Mouse (Mus musculus) intestine, embryonic 16.5 days (tissue): Measurements from ENCODE around the gene Cenpj. TPM values are rescaled to one million over a fixed set of nuclear protein-coding genes. Genes with fewer than 3 reads are reported as not detected.

ENCODE experiments used
- ATAC-seq: fragments of 200-750 bp; cut with Nextera tagmentation; 2 replicates; pipeline ENCODE4 v1.8.0; 2017; ENCODE audit warnings: moderate TSS enrichment, moderate library complexity
- H3K27ac ChIP-seq: fragments of 300-500 bp; sonication (generic); 2 replicates; pipeline ENCODE4 v1.5.1; 2014; ENCODE audit warnings: mild to moderate bottlenecking, low read length
- H3K27me3 ChIP-seq: fragments of 300-500 bp; sonication (generic); replicated peaks from 2 replicates; pipeline ENCODE4 v1.6.1; 2014; ENCODE audit warnings: low read length, control low read depth, mixed read lengths; ENCODE audit not compliant: control insufficient read depth, insufficient read depth
- H3K36me3 ChIP-seq: fragments of 300-500 bp; sonication (generic); 2 replicates; pipeline ENCODE4 v1.6.1; 2014; ENCODE audit warnings: low read length, control low read depth; ENCODE audit not compliant: control insufficient read depth, insufficient read depth
- H3K4me1 ChIP-seq: fragments of 300-500 bp; sonication (generic); 2 replicates; pipeline ENCODE4 v1.6.1; 2014; ENCODE audit warnings: low read length, control low read depth, mixed read lengths; ENCODE audit not compliant: control insufficient read depth, insufficient read depth
- H3K4me2 ChIP-seq: fragments of 300-500 bp; sonication (generic); 2 replicates; pipeline ENCODE4 v1.6.1; 2014; ENCODE audit warnings: low read depth, low read length, control low read depth
- H3K4me3 ChIP-seq: fragments of 300-500 bp; sonication (generic); 2 replicates; pipeline ENCODE4 v1.5.1; 2014; ENCODE audit warnings: mild to moderate bottlenecking, low read length
- H3K9ac ChIP-seq: fragments of 300-500 bp; sonication (generic); 2 replicates; pipeline ENCODE4 v1.6.1; 2014; ENCODE audit warnings: low read depth, low read length
- H3K9me3 ChIP-seq: fragments of 300-500 bp; sonication (generic); 2 replicates; pipeline ENCODE4 v1.6.1; 2016; ENCODE audit warnings: low read length, control low read depth; ENCODE audit not compliant: control insufficient read depth
- WGBS: fragments of 180-500 bp; shearing (Covaris S2); extraction: QIAGEN DNeasy Blood & Tissue Kit; methylation state at CpG from one replicate; pipeline ENCODE4 v1.1.7; 2014; 5-methylcytosine and 5-hydroxymethylcytosine counted together
- polyA plus RNA-seq: library from polyadenylated mRNA; unstranded; fragments of >200 nt; fragmentation: Nextera tagmentation; extraction: Ambion mirVana; gene quantifications from 2 replicates; pipeline ENCODE4 v1.2.1, GENCODE M21; 2015

Gene Cenpj
- polyA plus RNA-seq, 1 experiment from 2014 or later: 6.0 TPM

DNA sequence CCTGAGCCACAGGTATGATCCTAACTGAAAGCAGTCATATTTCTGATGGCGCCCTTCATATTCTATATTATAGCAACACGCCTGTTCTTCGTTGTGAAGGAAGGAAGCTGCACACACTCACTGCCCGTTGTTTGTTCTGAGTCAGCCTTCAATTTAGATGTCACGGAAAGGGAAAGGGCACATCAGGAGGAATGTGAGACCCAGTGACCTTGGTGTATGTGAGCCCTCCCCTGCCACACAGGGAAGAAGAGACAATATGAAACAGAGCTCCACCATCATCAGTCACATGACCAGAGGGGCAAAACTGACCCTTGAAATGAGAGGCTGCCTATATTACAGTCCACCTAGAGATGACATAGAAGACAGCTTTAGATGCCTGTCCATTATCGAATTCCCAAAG, 7.1 kb upstream of the Cenpj start:
- Histone ChIP-seq H3K4me2 (no peak overlapping the region), H3K4me3 (no peak overlapping the region), H3K9ac (no peak overlapping the region), H3K27me3 (no peaks in the 10 kb centered on the region), H3K9me3 (no peaks in the 10 kb centered on the region), H3K36me3 (no peaks in the 10 kb centered on the region), H3K27ac (no peak overlapping the region), H3K4me1 (no peaks in the 10 kb centered on the region)
- WGBS: 83% methylated on average over 6 of the region's 6 CpGs
- no peak for ATAC-seq

DNA sequence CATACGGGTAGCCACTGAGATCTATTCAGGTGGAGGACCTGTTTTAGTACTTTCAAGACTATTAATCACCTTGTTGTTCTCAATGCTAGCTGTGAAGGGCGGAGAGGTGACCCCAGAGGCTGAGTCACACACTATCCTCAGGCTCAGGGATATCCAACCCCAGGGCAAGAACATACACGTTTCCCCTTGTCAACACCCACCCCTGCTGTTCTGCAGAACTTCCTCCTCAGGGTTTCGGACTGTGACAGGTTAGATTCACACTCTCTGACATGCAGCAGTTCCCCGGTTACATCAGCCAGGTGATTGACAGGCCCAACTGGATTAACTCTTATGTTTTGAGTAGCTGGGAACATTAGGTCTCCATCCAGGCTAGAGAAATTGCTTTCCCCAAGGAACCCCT, 5.9 kb upstream of the Cenpj start:
- Histone ChIP-seq H3K9me3 (no peaks in the 10 kb centered on the region), H3K4me2 (no peak overlapping the region), H3K27ac (no peak overlapping the region), H3K9ac (no peak overlapping the region), H3K4me3 (no peak overlapping the region), H3K36me3 (no peaks in the 10 kb centered on the region), H3K4me1 (peaks cover 1% of the 10 kb centered on the region; the same call in 1 of the 2 replicates), H3K27me3 (no peaks in the 10 kb centered on the region)
- ATAC-seq: no peak
- WGBS: 57% methylated on average over 5 of the region's 5 CpGs

DNA sequence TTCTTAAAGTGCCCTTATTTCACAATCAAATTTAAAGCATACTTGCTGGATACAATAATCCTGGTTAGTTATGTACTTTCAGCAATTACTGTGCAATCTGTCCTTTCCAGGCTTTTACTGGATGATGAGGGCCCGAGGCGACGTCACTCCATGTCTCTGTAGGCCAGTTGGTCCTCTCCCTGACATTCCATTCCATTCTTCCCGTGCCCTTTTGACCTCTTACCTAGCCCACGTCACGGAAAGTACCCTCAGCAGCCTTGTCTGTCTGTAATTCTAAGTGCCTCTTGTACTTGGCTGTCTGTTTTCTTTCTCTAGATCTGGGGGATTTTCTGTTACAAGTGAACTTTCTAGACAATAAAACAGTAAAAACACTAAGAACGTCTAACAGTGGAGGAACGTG, 3.8 kb upstream of the Cenpj start:
- Histone ChIP-seq H3K27me3 (no peaks in the 10 kb centered on the region), H3K36me3 (no peaks in the 10 kb centered on the region), H3K27ac (no peak overlapping the region), H3K9me3 (no peaks in the 10 kb centered on the region), H3K4me2 (no peak overlapping the region), H3K4me3 (no peak overlapping the region), H3K9ac (no peak overlapping the region), H3K4me1 (peaks cover 4% of the 10 kb centered on the region; the same call in 1 of the 2 replicates)
- ATAC-seq: no peak
- 52% methylated on average over 8 of the region's 8 CpGs for WGBS

DNA sequence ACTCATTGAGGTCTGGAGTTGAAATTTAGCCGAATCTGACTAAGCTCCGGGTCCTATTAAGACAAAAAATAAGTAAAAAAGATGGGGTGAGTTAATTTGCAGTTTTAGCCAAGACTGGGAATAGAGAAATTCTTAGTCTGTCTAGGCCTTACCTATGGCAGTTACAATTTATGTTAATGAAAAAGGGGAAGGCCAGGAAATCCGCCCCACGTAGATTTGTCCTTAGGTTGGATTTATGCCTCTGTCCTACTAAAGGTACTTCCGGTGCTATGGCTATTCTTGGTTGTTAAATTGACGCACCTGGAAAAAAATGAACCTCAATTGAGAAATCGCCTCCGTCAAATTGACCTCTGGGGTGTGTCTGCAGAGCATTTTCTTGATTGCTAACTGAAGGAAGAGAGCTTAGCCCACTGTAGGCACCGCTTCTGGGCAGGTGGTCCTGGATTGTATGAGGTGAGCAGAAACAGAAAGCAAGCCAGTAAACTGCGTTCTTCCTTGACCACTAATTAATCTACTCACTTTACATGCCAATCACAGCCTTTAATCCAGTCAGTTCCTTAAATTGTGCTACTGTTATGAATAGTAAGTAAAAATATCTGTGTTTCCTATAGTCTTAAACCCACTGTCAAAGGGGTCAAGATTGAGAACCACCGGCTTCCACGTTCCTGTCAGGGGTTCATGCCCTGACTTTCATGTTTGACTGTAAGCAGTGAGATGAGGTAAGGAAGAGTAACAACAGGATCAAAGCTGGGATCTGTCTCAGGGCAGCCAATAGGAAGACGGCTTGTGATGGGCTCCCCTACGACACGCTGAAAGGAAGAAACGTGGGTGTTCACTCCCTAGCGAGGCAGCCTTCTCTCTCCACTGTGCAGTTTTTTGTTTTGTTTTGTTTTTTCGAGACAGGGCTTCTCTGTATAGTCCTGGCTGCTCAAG, 1.0 kb upstream of the Cenpj start:
- Histone ChIP-seq H3K4me2 (peak overlapping the region; percentile 66), H3K4me3 (peak overlapping the region; percentile 77), H3K27me3 (no peaks in the 10 kb centered on the region), H3K9ac (peak overlapping the region; percentile 84), H3K9me3 (no peaks in the 10 kb centered on the region), H3K4me1 (peaks cover 4% of the 10 kb centered on the region; the same call in 1 of the 2 replicates), H3K36me3 (no peaks in the 10 kb centered on the region), H3K27ac (no peak overlapping the region)
- WGBS: 69% methylated on average over 18 of the region's 18 CpGs
- no peak for ATAC-seq

DNA sequence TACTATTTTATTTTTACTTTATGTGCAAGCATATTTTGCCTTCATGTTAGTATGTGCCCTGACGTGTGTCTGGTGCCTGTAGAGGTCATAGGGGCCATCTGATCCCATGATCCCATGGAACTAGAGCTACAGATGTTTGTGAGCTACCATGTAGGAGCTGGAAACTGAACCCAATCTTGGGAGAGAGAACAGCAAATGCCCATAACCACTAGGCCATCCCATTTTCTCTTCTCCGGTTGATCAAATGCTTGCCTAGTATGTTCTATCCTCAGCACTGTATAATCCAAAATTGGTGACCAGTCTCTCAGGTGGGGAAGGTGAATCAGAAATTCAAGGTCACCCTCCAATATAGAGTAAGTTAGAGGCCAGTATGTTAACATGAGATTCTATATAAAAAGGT, 2.7 kb downstream of the Cenpj start:
- Histone ChIP-seq H3K4me1 (peaks cover 7% of the 10 kb centered on the region), H3K27ac (no peak overlapping the region), H3K4me2 (no peak overlapping the region), H3K27me3 (no peaks in the 10 kb centered on the region), H3K4me3 (no peak overlapping the region), H3K9ac (no peak overlapping the region), H3K36me3 (no peaks in the 10 kb centered on the region), H3K9me3 (no peaks in the 10 kb centered on the region)
- ATAC-seq: no peak
- WGBS: 77% methylated on average over 2 of the region's 2 CpGs

DNA sequence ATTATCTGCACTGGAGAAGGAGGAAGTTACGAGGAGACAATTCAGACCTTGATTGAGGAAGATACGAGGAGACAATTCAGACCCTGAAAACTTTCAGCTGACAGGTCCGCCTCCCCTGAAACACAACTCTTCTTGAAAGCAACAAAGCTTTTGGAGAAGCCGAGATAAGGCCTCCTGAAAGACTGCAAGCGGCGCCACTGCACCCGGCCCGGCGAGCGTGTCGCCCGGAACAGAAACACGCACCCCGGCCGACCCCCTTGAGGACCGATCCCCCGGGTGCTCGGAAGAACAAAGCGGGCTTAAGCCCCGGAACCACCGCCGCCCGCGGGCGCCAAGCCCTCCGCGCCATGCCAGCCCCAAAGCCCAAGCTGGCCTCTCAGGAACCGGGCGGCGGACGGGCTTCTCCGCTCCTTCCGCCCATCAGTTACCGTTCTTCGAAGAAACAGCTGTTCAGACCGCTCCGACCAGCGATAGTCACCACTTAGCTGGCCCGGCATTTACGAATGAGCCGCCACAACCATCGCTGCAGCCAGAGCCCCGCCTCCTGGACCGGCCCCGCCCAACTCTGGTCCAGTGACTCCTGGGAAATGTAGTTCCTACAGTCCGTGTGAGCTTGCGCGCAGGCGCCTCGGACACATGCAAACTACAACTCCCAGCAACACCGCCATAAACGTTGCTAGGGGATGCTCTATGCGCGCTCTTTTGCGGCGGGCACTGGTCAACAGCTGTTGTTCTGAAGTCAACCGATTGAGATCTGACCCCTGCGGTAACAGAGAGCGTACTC, 3.7 kb downstream of the Cenpj start:
- Histone ChIP-seq H3K9ac (peak overlapping the region; percentile 75), H3K27me3 (no peaks in the 10 kb centered on the region), H3K27ac (peak overlapping the region; percentile 74), H3K9me3 (no peaks in the 10 kb centered on the region), H3K36me3 (no peaks in the 10 kb centered on the region), H3K4me1 (peaks cover 7% of the 10 kb centered on the region), H3K4me2 (peak overlapping the region; percentile 59), H3K4me3 (peak overlapping the region; percentile 88)
- whole genome bisulfite sequencing: under 1% methylated on average over 59 of the region's 59 CpGs
- ATAC-seq: peak; percentile 99

DNA sequence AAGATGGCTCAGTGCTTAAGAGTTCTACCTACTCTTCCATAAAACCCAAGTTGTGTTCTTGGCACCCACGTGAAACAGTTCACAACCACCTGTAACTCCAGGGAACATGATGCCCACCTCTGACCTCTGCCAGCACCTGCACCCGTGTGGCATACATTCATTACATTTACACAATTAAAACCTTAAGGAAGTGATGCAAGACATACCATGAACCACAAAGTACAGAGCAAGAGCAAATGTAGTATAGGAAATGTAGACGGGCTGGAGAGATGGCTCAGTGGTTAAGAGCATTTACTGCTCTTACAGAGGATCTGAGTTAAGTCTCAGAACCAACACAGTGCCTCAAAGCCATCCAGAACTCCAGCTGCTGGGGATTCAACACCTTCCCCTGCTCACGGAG, 6.2 kb downstream of the Cenpj start:
- Histone ChIP-seq H3K27ac (no peak overlapping the region), H3K36me3 (0 out of 2 replicates have a peak, but pooled peaks cover under 1% of the 10 kb centered on the region), H3K4me2 (no peak overlapping the region), H3K27me3 (no peaks in the 10 kb centered on the region), H3K4me3 (no peak overlapping the region), H3K9me3 (no peaks in the 10 kb centered on the region), H3K4me1 (peaks cover 4% of the 10 kb centered on the region), H3K9ac (no peak overlapping the region)
- no peak for ATAC-seq
- 87% methylated on average over 4 of the region's 4 CpGs for WGBS

DNA sequence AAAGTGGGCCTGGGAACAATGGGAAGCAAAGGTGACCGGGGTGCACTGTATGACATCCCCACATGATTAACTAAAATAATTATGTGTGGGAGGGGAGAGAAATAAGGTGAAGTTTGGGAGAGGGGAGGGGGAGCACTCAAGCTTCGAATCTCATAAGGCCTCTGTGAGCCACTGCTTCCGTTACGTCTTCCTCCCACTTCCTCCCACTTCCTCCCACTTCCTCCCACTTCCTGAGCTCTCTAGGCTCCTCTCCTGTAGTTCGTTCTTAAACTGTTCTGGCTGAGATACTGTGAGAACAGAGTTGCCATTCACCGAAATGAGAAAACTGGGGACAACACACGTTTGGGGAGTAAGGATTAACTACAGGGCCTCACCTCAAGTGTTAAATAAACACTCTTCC, 7.7 kb downstream of the Cenpj start:
- WGBS: 66% methylated on average over 7 of the region's 7 CpGs
- H3K9me3 ChIP-seq: no peaks in the 10 kb centered on the region
- peaks cover 4% of the 10 kb centered on the region for H3K4me1 ChIP-seq
- no peak overlapping the region for H3K9ac ChIP-seq
- no peak for ATAC-seq
- no peak overlapping the region for H3K4me3 ChIP-seq
- no peak overlapping the region for H3K27ac ChIP-seq
- H3K27me3 ChIP-seq: no peaks in the 10 kb centered on the region
- H3K4me2 ChIP-seq: no peak overlapping the region
- 0 out of 2 replicates have a peak, but pooled peaks cover 2% of the 10 kb centered on the region for H3K36me3 ChIP-seq

DNA sequence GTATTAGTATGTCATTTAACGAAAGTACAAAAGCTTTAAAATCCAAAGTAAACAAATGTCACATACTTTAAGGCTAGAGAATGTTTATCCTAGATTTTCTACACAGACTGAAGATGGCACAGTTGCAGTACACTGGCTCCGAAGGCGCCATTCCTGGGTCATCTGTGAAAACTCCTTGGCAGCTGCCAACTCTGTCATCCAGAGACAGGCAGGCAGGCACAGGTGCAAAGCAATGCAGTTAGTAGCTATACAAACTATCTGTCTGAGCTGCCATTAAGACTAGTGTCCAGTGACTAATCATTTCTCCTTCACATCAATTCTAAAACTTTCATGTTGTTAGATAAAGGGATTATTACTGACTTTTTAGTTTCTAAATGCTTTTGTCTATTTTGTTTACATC, 16.1 kb downstream of the Cenpj start:
- H3K4me1 ChIP-seq: no peaks in the 10 kb centered on the region
- H3K4me2 ChIP-seq: no peak overlapping the region
- no peak overlapping the region for H3K4me3 ChIP-seq
- H3K9me3 ChIP-seq: no peaks in the 10 kb centered on the region
- 76% methylated on average over 3 of the region's 3 CpGs for WGBS
- no peaks in the 10 kb centered on the region for H3K27me3 ChIP-seq
- no peak for ATAC-seq
- 0 out of 2 replicates have a peak, but pooled peaks cover 2% of the 10 kb centered on the region for H3K36me3 ChIP-seq
- no peak overlapping the region for H3K9ac ChIP-seq
- no peak overlapping the region for H3K27ac ChIP-seq
